Mouse (Mus musculus) bone marrow, adult 2 months (tissue): ENCODE data around the gene Gabarap.

Experiments
- CTCF ChIP-seq: fragments of 200-500 bp; IDR thresholded peaks from 2 replicates; pipeline ENCODE4 v1.5.1; 2011; ENCODE audit warnings: low read length, control low read depth; ENCODE audit not compliant: control insufficient read depth, insufficient read depth
- POLR2A ChIP-seq: fragments of 200-500 bp; IDR thresholded peaks from 2 replicates; pipeline ENCODE4 v1.6.1; 2011; ENCODE audit warnings: low read depth, mild to moderate bottlenecking, control low read depth, low read length, borderline replicate concordance; ENCODE audit not compliant: control insufficient read depth

GRCm38 (mm10) chr11:70027397-70027796, 36.5 kb downstream of the Gabarap start:
- TF ChIP-seq POLR2A, result no peak
- TF ChIP-seq CTCF, result no peak
